Mouse (Mus musculus): Measurements from ENCODE around the gene Mvk.

Mvk gene

DNA sequence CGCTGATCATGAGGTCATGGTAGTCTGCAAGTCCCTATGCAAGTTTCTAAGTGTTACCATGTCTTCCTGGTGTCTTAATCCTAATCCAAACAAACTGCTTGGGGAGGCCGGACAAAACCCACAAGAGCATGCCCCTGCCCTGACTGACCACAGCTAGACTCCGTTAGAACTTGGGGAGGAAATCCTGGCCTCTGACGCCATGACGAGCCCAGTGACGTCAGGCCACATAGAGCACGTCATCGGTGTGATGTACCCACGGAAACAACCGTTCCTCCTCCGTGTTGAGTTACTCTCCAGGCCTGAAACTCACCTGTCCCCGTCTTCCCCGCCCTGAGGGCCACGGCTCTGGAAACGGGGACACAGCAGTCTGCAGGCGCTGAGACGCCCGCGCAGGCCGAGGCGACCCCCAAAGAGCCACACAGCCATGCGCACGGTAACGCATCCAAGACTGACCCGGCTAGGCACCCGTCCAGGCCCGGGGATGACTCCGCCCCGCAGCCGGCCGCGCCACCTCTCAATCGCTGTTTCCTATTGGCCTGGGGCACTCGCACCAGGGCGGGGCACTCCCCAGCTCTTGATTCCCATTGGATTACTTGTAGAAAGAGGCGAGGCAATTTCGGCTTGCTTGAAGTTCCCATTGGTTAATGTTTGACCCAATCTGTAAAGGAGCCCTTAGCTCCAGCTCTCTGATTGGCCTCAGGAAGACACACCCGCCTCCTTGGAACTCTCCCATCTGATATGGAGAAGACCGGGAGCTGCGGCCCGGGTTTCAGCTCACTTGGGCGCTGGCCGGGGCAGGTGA lies at the start of gene Mvk, which contains the start of gene Mmab:
Gene Mvk (plus strand): TSS at position 704 of the 802 bp plus-strand sequence.
Gene Mmab (minus strand): TSS at position 495 of the 802 bp plus-strand sequence.
- DNase-seq (ENCODE audit: low spot score): peak; percentile 99

DNA sequence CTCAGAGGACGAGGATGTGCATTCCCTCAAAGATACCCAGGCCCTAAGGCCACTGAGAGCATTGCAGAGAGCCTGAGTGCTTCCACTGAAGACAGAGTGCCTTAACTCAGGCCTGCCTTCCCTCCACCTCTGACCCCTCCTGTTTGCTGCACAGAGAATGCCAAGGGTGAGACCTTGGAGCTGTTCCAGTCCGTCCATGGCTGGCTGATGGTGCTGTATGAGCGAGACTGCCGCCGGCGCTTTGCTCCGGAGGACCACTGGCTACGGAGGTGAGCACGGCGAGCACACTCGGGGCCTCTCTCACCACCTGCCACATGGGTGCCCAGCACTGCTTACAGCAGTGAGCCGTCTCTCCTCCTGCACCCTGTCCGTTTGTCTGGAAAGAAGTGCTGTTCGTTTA lies 37.5 kb upstream of the Mvk start:
- DNase-seq (ENCODE audit: low spot score): no peak

DNA sequence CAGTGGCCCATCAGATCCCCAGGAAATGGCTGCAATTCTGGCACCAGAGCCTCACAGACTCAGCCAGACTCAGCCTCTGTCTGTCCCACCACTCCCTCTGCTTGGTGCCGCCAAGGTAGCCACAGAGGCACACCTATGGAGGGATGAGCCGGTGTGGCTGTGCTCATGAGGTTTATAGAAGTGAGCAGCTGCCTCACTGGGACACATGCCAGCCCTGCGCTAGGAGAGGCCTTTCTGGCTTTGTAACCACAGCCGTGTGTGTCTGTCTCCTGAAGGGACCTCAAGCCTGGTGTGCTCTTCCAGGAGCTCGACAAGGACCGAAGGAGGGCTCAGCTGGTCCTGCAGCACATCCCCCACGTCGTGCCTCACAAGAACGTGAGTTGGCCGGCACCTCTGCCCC lies 36.8 kb upstream of the Mvk start:
- no peak for DNase-seq (ENCODE audit: low spot score)

DNA sequence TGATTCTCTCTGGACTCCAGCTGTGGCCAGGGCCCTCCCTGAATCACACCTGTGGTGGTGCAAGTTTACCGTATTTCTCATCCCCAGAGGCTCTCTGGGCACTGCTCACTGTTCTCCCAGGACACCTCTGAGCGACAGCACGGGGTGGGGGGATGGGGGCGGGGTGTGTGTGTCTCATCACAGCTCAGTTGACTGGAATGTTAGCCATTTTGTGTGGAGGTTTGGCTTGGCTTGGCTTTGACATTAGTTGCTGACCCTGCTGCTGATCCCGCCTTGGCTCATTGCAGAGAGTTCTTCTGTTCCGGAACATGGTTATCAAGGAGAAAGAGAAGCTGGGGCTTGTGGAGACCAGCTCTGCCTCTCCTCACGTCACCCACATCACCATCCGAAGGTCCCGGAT lies 36.3 kb upstream of the Mvk start:
- DNase-seq (ENCODE audit: low spot score): no peak

DNA sequence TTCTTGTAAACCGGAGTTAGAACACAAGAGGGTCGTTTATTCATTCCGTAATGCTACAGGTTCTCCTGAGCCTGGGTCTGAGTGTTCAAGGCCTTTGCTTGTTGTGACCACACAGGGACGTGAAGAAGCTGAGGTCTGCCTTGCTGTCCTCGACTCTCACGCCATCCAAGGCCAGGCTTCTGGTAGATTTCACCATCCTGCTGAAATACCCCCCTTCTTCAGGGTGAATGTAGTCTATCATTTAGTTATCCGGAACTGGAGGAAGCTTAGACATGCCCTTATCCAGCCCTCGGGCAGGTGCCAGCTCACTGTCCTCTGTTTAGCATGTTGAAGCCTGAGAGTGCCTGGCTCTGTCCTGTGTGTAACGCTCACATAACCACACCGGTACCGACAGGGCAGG lies 35.2 kb upstream of the Mvk start:
- DNase-seq (ENCODE audit: low spot score): no peak

DNA sequence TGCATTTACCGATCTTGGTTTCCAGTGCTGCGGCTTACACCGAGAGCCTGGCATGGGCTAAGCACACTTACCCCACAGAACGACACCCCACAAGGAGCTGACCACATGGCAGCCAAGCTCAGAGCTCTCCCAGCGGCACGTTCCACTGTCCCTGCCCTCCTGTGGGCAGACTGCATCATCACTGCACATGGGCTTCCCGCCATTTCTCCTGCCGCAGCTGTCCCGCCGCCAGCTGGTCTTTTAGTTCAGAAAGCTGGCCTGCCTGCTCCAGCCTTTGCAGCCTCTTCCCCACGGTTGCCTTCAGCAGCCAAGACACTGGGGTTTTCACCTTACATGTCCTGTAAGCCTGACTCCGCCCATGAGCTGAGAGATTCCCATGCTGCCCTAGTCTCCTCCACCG lies 33.6 kb upstream of the Mvk start:
- DNase-seq (ENCODE audit: low spot score): no peak

DNA sequence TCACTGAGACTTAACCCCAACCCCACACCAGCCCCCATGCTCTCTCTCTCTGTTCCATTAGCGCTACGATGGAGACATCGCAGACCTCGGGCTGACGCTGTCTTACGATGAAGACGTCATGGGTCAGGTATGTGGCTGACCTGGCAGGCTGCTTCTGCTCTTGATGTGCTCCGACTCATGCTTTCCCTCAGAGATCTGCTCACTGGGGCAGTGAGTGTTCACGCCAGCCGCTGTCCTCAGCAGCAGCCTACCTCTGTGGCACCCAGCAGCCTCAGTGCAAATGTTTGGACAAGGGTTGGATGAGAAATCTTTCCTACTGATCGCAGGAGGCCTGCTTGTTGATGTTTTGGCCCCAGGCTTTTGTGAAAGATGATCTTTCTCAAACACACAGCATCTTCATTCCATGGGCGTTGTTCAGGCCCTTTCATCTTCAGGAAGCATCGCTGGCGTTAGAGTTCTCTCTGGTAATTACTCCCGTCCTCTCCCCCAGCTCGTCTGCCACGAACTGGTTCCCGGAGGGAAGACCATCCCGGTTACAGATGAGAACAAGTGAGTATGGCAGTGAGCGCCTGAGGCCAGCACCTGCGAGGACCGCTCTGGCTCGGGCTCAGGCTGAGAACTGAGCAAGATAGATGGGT lies 31.6 kb upstream of the Mvk start:
- no peak for DNase-seq (ENCODE audit: low spot score)

DNA sequence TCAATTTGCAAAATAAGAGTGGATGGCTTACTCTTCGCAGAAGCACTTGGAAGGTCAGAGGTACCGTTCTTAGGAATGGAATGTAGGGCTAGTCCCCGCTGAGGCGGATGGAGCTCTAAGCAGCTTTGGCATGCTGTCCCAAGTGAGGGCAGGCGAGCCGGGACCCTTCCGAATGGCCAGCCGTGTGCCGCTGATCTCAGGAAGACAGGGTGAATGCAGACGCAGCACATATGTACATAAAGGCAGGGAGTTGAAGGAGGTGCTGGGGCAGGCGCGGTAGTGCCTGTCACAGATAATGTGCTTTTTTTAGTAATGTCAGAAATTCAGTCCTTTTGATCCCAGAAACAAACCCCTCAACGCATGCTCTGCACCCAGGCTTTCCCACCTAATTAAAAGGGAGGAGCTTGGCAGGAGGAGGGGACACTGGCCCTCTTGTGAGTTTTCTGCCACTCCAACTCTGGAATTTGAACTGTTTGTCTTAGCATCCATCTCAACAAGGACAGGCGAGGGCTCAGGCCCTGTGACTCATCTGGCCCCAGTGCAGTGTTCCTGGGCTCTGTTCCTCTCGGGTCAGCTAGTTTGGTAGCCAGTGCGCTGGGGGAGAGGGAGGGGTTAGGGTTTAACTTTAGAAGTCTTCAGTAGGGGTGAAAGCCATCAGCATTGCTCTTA lies 30.9 kb upstream of the Mvk start:
- no peak for DNase-seq (ENCODE audit: low spot score)

DNA sequence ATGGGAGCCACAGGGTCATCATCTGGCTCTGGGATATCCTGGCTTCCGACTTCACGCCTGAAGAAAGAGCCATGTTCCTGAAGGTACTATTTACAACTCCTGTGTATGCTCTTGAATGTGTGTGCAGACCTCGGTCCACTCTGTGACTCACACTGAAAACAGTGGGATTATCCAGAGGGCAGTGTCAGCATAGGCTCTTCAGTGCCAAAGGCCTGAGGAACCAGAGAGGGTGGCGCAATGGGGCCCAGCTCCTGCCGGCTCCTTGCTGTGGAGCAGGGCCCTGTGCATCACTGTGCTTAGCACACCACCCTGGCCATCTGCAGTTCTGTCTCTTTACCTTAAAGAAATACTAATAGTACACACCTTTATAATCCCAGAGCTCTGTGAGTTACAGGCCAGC lies 28.5 kb upstream of the Mvk start:
- DNase-seq (ENCODE audit: low spot score): no peak

DNA sequence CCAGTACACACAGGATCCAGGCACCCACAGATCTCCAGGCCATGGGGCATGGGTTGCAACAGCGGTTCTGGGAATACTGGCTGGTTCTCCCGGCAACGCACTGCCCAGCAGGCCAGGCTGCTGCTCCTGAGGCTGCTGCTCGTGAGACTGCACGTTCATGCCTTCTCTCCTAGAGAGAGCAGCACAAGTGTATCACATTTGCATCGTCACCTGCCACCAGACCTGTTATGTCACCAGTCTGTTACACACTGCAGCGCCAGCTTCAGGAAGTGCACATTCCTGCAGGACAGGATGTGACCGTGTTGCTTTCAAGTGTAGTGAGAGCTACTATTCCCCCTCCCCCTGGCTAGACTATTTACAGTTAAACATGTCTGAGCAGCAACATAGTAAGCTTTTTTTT lies 27.2 kb upstream of the Mvk start:
- no peak for DNase-seq (ENCODE audit: low spot score)

DNA sequence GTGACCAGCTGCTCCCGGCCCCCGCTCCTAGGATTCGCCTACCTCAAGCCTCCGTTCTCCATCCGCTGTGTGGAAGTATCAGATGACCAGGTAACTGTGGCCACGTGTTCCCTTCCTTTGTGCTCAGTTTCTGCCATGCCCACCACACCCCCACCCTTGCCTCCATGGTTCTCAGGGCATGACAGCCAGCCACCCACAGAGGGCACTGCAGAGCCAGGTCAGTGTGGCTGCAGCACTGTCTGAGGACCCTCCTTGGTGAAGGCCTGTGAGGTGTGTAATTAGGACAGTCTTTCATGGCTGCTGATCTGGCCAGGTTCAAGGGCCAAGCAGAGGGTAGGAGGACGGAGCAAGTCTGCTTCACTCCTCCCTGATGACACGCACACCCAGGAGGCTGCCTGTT lies 25.5 kb upstream of the Mvk start:
- no peak for DNase-seq (ENCODE audit: low spot score)

DNA sequence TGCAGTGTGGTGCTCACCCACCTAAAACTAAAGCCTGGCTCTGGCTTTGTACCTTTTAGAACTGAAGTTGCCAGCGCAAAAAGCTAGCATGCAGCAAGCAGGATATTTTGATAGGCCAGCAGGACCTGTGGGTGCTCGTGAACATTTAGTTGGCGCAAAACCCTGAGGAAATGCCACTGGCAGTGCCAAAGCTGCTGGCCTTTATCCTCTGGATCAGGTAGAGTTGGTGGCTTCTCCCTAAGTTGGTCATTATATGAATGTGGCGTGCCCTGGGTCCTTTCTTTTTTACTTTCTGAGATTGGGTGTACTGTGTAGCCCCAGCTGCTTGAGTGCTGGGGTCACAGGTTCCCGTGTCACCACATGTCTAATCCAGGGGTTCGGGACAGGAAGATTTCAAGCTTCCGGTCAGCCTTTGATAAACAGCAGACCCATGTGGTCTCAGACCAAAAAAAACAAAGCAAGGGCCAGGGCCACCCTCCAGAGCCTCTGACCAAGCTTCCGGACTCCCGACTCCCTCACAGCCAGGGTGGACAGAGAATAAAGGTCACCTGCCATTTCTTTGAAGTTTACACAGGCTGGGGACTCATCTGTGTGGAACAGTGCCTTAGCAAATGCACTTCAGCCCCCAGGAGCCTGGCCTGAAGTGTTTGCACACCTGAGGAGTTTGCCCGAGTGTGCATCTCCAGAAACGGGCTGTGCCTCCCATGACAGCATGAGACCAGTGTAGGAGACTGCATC lies 22.3 kb upstream of the Mvk start:
- no peak for DNase-seq (ENCODE audit: low spot score)

DNA sequence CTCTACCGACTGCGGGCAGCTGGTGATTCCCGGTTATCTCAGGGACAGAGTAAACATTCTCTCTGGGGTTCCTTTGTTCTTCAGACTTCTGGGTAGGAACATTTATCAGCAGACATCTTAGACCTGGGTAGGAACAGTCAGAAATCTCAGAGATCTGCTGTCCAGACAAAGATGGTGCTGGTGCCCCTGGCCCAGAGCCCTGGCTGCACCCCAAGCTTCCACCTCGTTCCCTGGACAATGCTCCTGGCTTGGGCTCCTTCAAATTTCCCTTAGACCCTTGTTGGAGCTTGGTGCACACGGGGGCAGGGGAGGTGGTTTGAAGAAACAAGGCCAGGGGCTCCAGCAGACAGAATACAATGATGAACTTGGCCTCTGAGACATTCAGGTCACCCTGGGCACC lies 21.5 kb upstream of the Mvk start:
- no peak for DNase-seq (ENCODE audit: low spot score)

DNA sequence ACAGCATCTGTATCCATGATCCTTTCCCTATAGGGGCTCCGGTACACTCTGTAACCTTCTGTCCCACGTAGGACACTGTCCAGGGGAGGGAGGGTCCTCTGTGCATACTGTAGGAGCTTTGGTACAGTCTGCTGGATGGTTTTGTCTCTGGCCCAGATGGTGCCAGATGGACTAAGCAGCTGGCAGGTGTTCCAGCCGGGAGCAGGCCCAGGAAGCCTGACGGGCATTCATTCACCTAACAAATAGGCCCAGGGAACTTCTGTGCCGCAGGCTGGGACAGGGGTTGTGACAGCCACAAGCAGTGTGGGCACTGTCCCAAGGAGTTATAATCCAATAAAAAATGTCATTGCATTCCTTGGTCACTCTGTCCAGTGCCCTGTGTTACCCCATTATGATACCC lies 20.1 kb upstream of the Mvk start:
- no peak for DNase-seq (ENCODE audit: low spot score)

DNA sequence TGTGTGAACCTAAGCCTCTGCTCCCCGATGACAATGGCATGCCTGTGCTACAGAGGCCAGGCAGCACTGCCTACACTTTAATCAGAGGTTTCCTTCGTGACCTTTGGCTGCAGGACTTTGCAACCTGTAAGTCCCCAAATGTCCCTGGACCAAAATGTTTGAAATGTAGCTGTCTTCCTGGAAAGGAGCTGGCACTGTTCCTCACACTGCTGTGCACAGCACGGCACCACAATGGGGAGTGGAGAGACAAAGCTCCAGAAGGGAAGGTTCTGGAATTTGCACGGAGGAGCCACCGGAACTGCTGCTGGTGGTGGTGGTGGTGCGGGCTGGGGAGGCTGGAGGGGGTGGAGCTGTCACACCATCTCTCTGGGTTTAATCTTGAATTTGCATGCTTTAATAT lies 17.3 kb upstream of the Mvk start:
- DNase-seq (ENCODE audit: low spot score): no peak

DNA sequence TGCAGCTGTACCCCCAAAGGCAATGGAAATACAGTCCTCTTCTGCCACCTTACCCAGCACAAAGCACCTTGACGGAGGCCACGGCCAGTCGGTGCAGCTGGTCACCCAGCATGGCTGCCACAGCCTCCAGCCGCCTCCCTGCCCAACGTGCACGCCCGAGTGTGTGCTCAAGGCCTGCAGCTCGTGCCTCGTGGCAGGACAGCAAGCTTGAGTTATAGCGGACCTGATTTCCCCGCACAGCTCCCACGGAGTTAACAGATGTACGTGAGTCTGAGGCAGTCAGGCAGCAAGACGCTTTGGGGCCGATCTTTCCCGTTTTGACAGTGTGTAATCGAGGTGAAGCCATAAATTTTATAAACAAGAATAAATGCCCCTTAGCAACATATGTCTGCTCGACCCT lies 15.4 kb upstream of the Mvk start:
- no peak for DNase-seq (ENCODE audit: low spot score)

DNA sequence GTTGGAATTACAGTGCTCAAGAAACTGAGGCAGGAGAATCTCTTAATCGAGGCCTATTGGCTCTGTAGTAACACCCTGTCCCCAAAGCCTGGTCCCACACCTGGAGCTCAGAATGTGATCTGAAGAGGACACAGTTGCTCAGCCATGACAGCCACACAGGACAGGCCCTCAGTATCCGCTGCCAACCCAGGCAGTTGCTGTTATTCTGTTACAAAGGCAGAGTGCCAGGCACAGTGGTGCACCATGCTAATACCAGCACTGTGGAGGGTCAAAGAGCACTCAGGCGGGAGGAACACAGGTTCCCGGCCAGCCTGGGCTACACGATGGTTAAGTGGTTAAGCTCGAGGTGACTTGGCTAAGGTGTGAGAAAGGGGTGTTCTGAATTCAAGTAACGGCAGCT lies 14.3 kb upstream of the Mvk start:
- no peak for DNase-seq (ENCODE audit: low spot score)

DNA sequence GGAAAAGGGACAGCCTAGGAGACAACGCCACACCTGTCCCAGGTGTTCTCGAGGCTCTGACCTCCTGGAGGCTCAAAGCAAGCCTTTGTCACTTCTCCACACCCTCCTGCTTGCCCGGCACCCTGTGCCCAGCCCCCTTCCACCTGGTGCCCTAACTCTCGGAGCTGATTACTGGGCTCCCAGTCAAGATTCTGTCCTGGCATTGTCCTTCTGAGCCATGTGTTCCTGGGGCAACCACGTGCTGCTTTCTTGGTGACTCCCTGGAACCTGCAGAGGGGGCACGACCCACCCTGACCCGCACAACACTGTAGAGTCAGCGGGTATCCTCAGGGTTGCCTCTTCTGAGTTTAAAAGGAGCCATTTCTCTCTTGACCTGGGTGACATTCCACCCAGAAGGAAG lies 9.7 kb upstream of the Mvk start:
- DNase-seq (ENCODE audit: low spot score): no peak

DNA sequence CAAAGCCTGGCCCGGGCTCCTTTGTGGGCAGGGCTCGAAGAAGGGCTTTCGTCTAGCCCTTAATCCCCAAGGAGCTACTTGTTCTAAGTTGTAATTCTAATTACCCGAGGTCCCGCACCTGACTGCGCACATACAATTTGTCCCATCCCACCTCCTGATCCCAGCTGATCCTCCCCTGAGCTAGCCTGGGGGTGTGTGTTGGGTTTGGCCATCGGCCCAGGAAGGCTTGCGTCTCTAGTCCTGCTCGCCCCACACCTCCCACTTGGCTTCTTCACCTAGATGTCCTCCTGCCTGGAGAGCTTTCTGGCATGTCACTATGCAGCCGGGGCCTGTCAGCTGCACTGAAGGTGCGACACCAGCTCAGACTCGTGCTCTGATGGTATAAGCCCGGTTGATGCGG lies 8.5 kb upstream of the Mvk start:
- DNase-seq (ENCODE audit: low spot score): no peak

DNA sequence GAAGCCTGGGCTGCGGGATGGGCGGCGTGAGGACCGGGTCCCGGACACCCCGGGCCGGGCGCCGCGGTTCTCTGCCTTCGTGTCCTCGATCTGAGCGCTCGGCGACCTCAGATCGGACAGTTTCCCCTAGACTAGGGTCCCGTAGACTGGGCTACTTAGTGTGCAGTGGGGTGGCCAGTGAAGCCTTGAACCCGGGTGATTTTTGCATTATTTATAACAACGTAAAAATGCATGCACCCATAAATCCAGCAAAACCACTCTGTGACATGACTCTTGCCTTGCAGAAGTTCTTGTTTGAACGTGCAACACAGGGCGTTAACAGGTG lies 261 bp downstream of the Mvk start:
- DNase-seq (ENCODE audit: low spot score): no peak

DNA sequence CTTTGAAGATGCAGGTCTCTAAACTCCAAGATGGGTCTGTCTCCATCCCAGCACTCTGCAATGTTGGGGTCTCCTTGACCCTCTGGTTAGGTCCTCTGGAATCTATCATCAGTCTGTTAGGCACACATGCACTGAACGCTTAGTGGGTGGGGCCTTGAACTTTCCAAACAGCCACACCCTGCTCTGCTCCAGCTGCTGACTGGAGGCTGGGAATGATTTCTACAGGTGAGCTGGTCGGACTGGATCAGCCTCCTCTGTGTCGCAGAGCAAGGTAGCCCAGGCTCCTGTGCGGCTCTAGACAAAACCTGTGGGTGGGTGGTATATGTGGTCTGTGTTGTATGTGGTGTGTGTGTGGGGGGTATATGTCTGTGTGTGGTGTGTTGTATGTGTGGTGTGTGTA lies 4.9 kb downstream of the Mvk start:
- DNase-seq (ENCODE audit: low spot score): no peak

DNA sequence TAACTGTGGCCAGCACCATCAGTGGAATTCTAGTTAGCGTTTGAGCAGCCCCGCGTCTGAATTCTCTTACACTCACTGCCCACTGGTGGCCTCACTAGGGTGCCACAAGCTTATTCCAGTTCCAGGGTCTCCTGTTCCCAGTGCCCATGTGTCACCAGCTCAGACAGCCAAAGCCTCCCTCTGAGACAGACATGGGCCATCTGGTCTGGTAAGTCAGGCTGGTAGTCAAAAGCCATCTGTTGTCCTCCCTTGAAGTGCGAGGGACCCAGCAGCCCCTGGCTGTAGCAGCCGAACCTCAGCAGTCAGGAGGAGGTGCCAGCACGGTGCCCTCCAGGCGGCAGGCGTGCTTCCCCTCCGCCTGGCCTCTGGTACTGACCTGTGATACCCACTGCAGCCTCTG lies 12.2 kb downstream of the Mvk start:
- DNase-seq (ENCODE audit: low spot score): no peak
